In the genomic region with DNA sequence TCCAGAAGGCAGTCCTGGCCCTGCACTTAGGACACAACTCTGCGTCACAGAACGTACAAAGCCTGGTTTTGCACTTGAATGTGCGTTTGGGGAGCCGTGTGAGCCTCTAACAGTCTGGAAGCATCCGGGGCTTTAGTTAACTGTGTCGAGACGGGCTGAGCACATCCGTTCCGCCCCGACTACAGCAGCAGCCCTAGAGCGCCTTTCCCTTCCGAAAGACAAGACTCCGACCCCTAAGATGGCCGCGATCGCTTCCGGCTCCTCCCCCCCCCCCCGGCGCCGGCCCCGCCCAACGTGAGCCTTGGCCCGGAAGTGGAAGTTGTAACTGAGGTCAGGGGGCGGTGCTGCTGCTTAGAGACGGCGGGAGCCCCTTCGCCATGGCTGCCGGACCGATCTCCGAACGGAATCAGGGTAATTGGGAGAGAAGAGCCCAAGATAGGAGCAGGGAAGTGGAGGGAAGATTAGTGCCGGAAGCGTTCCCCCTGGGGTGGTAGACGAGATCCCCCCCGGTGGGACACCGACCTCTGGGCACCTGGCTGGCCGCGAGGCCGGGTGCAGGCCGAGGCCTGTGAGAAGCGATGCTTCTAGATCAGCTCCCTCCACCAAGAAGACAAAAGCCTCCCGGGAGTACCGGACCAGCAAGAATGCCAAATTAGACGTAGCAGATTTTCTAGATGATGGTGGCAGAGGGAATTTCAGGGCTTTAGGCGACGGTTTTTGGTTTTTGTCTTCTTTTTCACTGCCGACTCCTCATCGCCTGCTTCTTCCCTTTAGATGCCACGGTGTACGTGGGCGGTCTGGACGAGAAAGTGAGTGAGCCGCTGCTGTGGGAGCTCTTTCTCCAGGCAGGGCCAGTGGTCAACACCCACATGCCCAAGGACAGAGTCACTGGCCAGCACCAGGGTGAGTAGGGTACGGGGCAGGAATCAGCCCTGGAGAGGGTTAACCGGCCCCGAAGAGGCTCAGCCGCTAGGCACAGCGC, we compare ENCODE assay signal across 8 mouse cellular contexts. TPM values are rescaled to one million over a fixed set of nuclear protein-coding genes. Genes with fewer than 3 reads are reported as not detected.
A peak's percentile ranks its signal among the peaks of the same experiment; 100 is the strongest.
DNase-seq lines count a peak whose midpoint lies in the region; ATAC-seq and TF ChIP-seq lines count a peak whose summit lies in the region.

A gene (plus strand): TSS at position 136 of the 982 bp plus-strand sequence.

- peak; percentile 91 for ATAC-seq in embryonic facial prominence, embryonic 15.5 days (ENCODE audit: insufficient number of reproducible peaks, low FRiP score, low TSS enrichment, low read depth)
- ATAC-seq in kidney, embryonic 15.5 days (replicated peaks; ENCODE audit: low FRiP score), result peak; percentile 93
- ATAC-seq in liver, embryonic 11.5 days (replicated peaks; ENCODE audit: low FRiP score), result peak; percentile 91
- peak; percentile 92 for ATAC-seq in stomach, embryonic 14.5 days (ENCODE audit: insufficient number of reproducible peaks, insufficient read depth, low FRiP score, low read depth)

- peak within 1 kb of the TSS; percentile 78 for H3K9ac ChIP-seq in embryonic facial prominence, embryonic 15.5 days
- H3K9ac ChIP-seq in kidney, embryonic 15.5 days, result peak within 1 kb of the TSS; percentile 82
- H3K9ac ChIP-seq in liver, embryonic 11.5 days (ENCODE audit: low read depth, low read length), result peak within 1 kb of the TSS; percentile 96
- peak within 1 kb of the TSS; percentile 79 for H3K9ac ChIP-seq in stomach, embryonic 14.5 days (replicated peaks; ENCODE audit: low read depth, low read length)

- H3K27me3 ChIP-seq in embryonic facial prominence, embryonic 15.5 days, result no peaks in the 10 kb centered on the region
- no peaks in the 10 kb centered on the region for H3K27me3 ChIP-seq in kidney, embryonic 15.5 days
- no peaks in the 10 kb centered on the region for H3K27me3 ChIP-seq in liver, embryonic 11.5 days (replicated peaks; ENCODE audit: control insufficient read depth, insufficient read depth, low read length)
- no peaks in the 10 kb centered on the region for H3K27me3 ChIP-seq in stomach, embryonic 14.5 days (ENCODE audit: control insufficient read depth, insufficient read depth, low read length)

- TF ChIP-seq CTCF in bone marrow, adult 2 months (IDR thresholded peaks at IDR 0.05; ENCODE audit: control insufficient read depth, insufficient read depth, low read length), result no peak

- TF ChIP-seq POLR2A in bone marrow, adult 2 months (IDR thresholded peaks at IDR 0.05; ENCODE audit: borderline replicate concordance, control insufficient read depth, low read depth, low read length), result peak; percentile 95; the same call in 1 of the 2 replicates

- under 1% methylated on average over 58 of the region's 58 CpGs for WGBS in bone marrow, adult 2 months
- under 1% methylated on average over 58 of the region's 58 CpGs for WGBS in embryonic facial prominence, embryonic 15.5 days
- under 1% methylated on average over 53 of the region's 58 CpGs for WGBS in kidney, embryonic 15.5 days
- WGBS in liver, embryonic 11.5 days, result under 1% methylated on average over 58 of the region's 58 CpGs
- under 1% methylated on average over 58 of the region's 58 CpGs for WGBS in stomach, embryonic 14.5 days

- H3K4me1 ChIP-seq in bone marrow, adult 2 months (ENCODE audit: control insufficient read depth, insufficient read depth, low read length), result peaks cover 2% of the 10 kb centered on the region
- H3K4me1 ChIP-seq in embryonic facial prominence, embryonic 15.5 days, result peaks cover 34% of the 10 kb centered on the region
- H3K4me1 ChIP-seq in kidney, embryonic 15.5 days, result peaks cover 41% of the 10 kb centered on the region
- H3K4me1 ChIP-seq in liver, embryonic 11.5 days (replicated peaks; ENCODE audit: control insufficient read depth, insufficient read depth, low read length), result peaks cover 19% of the 10 kb centered on the region
- peaks cover 10% of the 10 kb centered on the region; the same call in 1 of the 2 replicates for H3K4me1 ChIP-seq in stomach, embryonic 14.5 days (ENCODE audit: control insufficient read depth, insufficient read depth, low read length)

- H3K4me3 ChIP-seq in bone marrow, adult 2 months (replicated peaks; ENCODE audit: control insufficient read depth, low read depth, low read length), result peak within 1 kb of the TSS; percentile 80
- peak within 1 kb of the TSS; percentile 93 for H3K4me3 ChIP-seq in embryonic facial prominence, embryonic 15.5 days (replicated peaks)
- peak within 1 kb of the TSS; percentile 64 for H3K4me3 ChIP-seq in kidney, embryonic 15.5 days (replicated peaks)
- H3K4me3 ChIP-seq in liver, embryonic 11.5 days (ENCODE audit: low read depth, low read length), result peak within 1 kb of the TSS; percentile 87
- H3K4me3 ChIP-seq in stomach, embryonic 14.5 days (ENCODE audit: low read depth, low read length), result peak within 1 kb of the TSS; percentile 98

- H3K9me3 ChIP-seq in embryonic facial prominence, embryonic 15.5 days (replicated peaks), result no peaks in the 10 kb centered on the region
- no peaks in the 10 kb centered on the region for H3K9me3 ChIP-seq in kidney, embryonic 15.5 days (replicated peaks)
- H3K9me3 ChIP-seq in liver, embryonic 11.5 days (ENCODE audit: control insufficient read depth, low read length), result no peaks in the 10 kb centered on the region
- no peaks in the 10 kb centered on the region for H3K9me3 ChIP-seq in stomach, embryonic 14.5 days (ENCODE audit: control insufficient read depth, low read depth, low read length)

- peaks cover 43% of the 10 kb centered on the region for H3K36me3 ChIP-seq in embryonic facial prominence, embryonic 15.5 days
- peaks cover 62% of the 10 kb centered on the region for H3K36me3 ChIP-seq in kidney, embryonic 15.5 days
- H3K36me3 ChIP-seq in liver, embryonic 11.5 days (ENCODE audit: control insufficient read depth, insufficient read depth, low read length), result peaks cover 30% of the 10 kb centered on the region
- peaks cover 25% of the 10 kb centered on the region for H3K36me3 ChIP-seq in stomach, embryonic 14.5 days (ENCODE audit: control insufficient read depth, insufficient read depth, low read length)

- DNase-seq in B cell, adult 2 months, result peak; percentile 83 to 84
- DNase-seq in heart, adult 9 months (ENCODE audit: low spot score in 2 of 2), result peak; percentile 88 to 91
- peak; percentile 97 for DNase-seq in liver, embryonic 11.5 days (ENCODE audit: low spot score)
- DNase-seq in naive thymus-derived CD4-positive, alpha-beta T cell, adult 2 months (ENCODE audit: low read depth), result peak; percentile 95

- peak within 1 kb of the TSS; percentile 86 for H3K4me2 ChIP-seq in embryonic facial prominence, embryonic 15.5 days (replicated peaks)
- peak within 1 kb of the TSS; percentile 84 for H3K4me2 ChIP-seq in kidney, embryonic 15.5 days
- H3K4me2 ChIP-seq in liver, embryonic 11.5 days, result peak within 1 kb of the TSS; percentile 95
- H3K4me2 ChIP-seq in stomach, embryonic 14.5 days (replicated peaks; ENCODE audit: low read depth, low read length), result peak within 1 kb of the TSS; percentile 94

- peak within 1 kb of the TSS; percentile 97 for H3K27ac ChIP-seq in bone marrow, adult 2 months (ENCODE audit: control insufficient read depth, insufficient read depth, low read depth, low read length, poor library complexity)
- peak within 1 kb of the TSS; percentile 99 for H3K27ac ChIP-seq in embryonic facial prominence, embryonic 15.5 days (replicated peaks)
- peak within 1 kb of the TSS; percentile 99 for H3K27ac ChIP-seq in kidney, embryonic 15.5 days
- peak within 1 kb of the TSS; percentile 95 for H3K27ac ChIP-seq in liver, embryonic 11.5 days (ENCODE audit: low read depth, low read length)
- H3K27ac ChIP-seq in stomach, embryonic 14.5 days (ENCODE audit: low read length), result peak within 1 kb of the TSS; percentile 99

RNA-seq across cellular contexts. Expression of the gene that starts here (rescaled TPM):
- 14.9 and 25.7 TPM in 2 replicates for polyA plus RNA-seq in bone marrow, adult 2 months (2011; ENCODE audit: insufficient read depth, insufficient read length, low replicate concordance, missing spikeins)
- polyA plus RNA-seq in embryonic facial prominence, embryonic 15.5 days (2015; fragmentation: Nextera tagmentation; extraction: Ambion mirVana), result 160 and 167 TPM in 2 replicates
- polyA plus RNA-seq in kidney, embryonic 15.5 days (2015; fragmentation: Nextera tagmentation; extraction: Ambion mirVana), result 184 and 193 TPM in 2 replicates
- 220 and 243 TPM in 2 replicates for polyA plus RNA-seq in liver, embryonic 11.5 days (2014; fragmentation: Nextera tagmentation; extraction: Ambion mirVana)
- 161 and 166 TPM in 2 replicates for polyA plus RNA-seq in stomach, embryonic 14.5 days (2014; fragmentation: Nextera tagmentation; extraction: Ambion mirVana)

Comparison
In these comparisons a context has a peak if more than half of its experiments do, and no peak if none do; other contexts are left out.
1. Peak in every context shown above with its lines: DNase-seq, ATAC-seq, H3K4me3 ChIP-seq and H3K27ac ChIP-seq.